In the genomic region with DNA sequence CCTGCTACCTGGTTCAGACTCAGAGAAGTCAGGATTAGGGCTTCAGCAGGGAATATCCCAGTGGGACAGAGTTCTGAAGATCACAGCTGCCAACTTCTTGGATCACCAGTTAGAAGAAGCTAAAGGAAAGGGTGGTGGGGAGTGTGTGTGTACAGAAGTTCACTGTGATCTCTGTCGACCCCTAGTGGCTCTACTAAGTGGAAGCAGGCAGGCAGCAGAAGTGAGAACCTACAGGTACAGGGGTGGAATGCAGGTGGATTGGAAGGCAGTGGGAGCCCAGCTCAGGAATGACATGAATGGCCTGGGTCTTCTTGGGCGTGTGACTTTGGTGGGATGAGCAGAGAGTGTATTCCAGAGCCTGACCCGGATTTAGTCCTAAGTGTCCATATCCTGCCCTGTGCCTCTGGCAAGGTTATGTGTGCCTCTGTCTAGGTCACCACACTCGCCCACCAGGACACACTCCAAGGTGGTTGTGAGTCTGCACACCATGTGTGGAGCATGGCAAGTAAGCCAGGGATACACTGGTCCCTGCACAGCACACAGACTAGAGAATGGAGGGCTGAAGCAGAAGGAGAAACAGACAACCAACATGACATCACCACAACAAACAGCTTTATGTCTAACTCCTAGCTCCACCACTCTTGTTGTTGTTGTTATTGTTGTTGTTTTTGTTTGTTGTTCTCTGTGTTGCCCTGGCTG, we compare ENCODE assay signal across 10 mouse cellular contexts. TPM values are rescaled to one million over a fixed set of nuclear protein-coding genes. Genes with fewer than 3 reads are reported as not detected.
DNase-seq lines count a peak whose midpoint lies in the region; ATAC-seq and TF ChIP-seq lines count a peak whose summit lies in the region.
"Had no signal": no experiment of that assay in that cellular context is flagged by ENCODE, and none has a peak within 500 bp of the region (broad histone marks: within the 10 kb centered on the region; RNA-seq: fewer than 3 reads in every experiment).

No protein-coding gene starts in this region.

- H3K27ac ChIP-seq in heart, embryonic 13.5 days (replicated peaks) = peak overlapping the region; percentile 83
- H3K27ac ChIP-seq in heart, embryonic 12.5 days (ENCODE audit: poor library complexity, severe bottlenecking) = no peak overlapping the region
- H3K27ac ChIP-seq: embryonic facial prominence, embryonic 15.5 days had no signal

- peak; percentile 43; the same call in 1 of the 2 replicates for ATAC-seq in heart, embryonic 13.5 days (ENCODE audit: extremely low read depth, insufficient number of reproducible peaks, low FRiP score, low TSS enrichment)
- no peak; the same call in 1 of the 2 replicates for ATAC-seq in heart, embryonic 12.5 days (ENCODE audit: insufficient number of reproducible peaks, low FRiP score)

- no peaks in the 10 kb centered on the region for H3K9me3 ChIP-seq in heart, embryonic 13.5 days
- H3K9me3 ChIP-seq in heart, embryonic 12.5 days (replicated peaks) = no peaks in the 10 kb centered on the region
- H3K9me3 ChIP-seq in E14TG2a.4 (ENCODE audit: low read length) = peaks cover 32% of the 10 kb centered on the region
- H3K9me3 ChIP-seq: embryonic facial prominence, embryonic 15.5 days had no signal

- no peaks in the 10 kb centered on the region for H3K27me3 ChIP-seq in heart, embryonic 13.5 days (replicated peaks)
- no peaks in the 10 kb centered on the region for H3K27me3 ChIP-seq in heart, embryonic 12.5 days (replicated peaks)
- no peaks in the 10 kb centered on the region for H3K27me3 ChIP-seq in E14TG2a.4 (ENCODE audit: insufficient read depth, low read length)
- H3K27me3 ChIP-seq: embryonic facial prominence, embryonic 15.5 days had no signal

- no peak overlapping the region for H3K9ac ChIP-seq in heart, embryonic 13.5 days
- H3K9ac ChIP-seq in heart, embryonic 12.5 days = no peak overlapping the region
- H3K9ac ChIP-seq: embryonic facial prominence, embryonic 15.5 days had no signal

- peaks cover 47% of the 10 kb centered on the region for H3K4me1 ChIP-seq in heart, embryonic 13.5 days
- H3K4me1 ChIP-seq in heart, embryonic 12.5 days (replicated peaks) = peaks cover 39% of the 10 kb centered on the region
- H3K4me1 ChIP-seq in E14TG2a.4 (replicated peaks; ENCODE audit: low read depth, low read length) = 0 out of 2 replicates have a peak, but pooled peaks cover 4% of the 10 kb centered on the region

- H3K36me3 ChIP-seq in heart, embryonic 13.5 days = peaks cover 28% of the 10 kb centered on the region
- peaks cover 32% of the 10 kb centered on the region for H3K36me3 ChIP-seq in heart, embryonic 12.5 days
- peaks cover 6% of the 10 kb centered on the region; the same call in 1 of the 2 replicates for H3K36me3 ChIP-seq in E14TG2a.4 (ENCODE audit: insufficient read depth, low read length)
- H3K36me3 ChIP-seq: embryonic facial prominence, embryonic 15.5 days had no signal

- peak; percentile 93 for TF ChIP-seq CTCF in E14TG2a.4 (conservative IDR thresholded peaks at IDR 0.05; ENCODE audit: low read length)

- H3K4me2 ChIP-seq in heart, embryonic 13.5 days = no peak overlapping the region
- no peak overlapping the region for H3K4me2 ChIP-seq in heart, embryonic 12.5 days
- H3K4me2 ChIP-seq: embryonic facial prominence, embryonic 15.5 days had no signal

- peak; percentile 77 for DNase-seq in embryo, embryonic 10 days (ENCODE audit: low spot score)
- DNase-seq in kidney, adult 18-20 months = peak; percentile 48
- DNase-seq in lung, postnatal 25 days (ENCODE audit: low spot score) = peak; percentile 60
- peak; percentile 34 to 38 for DNase-seq in thymus, postnatal 36 days
- DNase-seq in gastrocnemius, postnatal 10 days = no peak

- H3K4me3 ChIP-seq in heart, embryonic 13.5 days = no peak overlapping the region
- no peak overlapping the region for H3K4me3 ChIP-seq in heart, embryonic 12.5 days
- H3K4me3 ChIP-seq in E14TG2a.4 (replicated peaks; ENCODE audit: low read length) = no peak overlapping the region
- H3K4me3 ChIP-seq: embryonic facial prominence, embryonic 15.5 days; myocyte had no signal

- WGBS in heart, embryonic 13.5 days = 27% methylated on average over 4 of the region's 4 CpGs
- WGBS in heart, embryonic 12.5 days = 40% methylated on average over 4 of the region's 4 CpGs

RNA-seq across cellular contexts. Expression of gene Myzap, which starts 31.9 kb away (rescaled TPM):
- polyA plus RNA-seq in heart, embryonic 13.5 days (2015; fragmentation: Nextera tagmentation; extraction: Ambion mirVana) = 72.1 and 74.6 TPM in 2 replicates
- 64.7 and 65.3 TPM in 2 replicates for polyA plus RNA-seq in heart, embryonic 12.5 days (2016; fragmentation: Nextera tagmentation; extraction: Ambion mirVana)
- 10 to 100 TPM; 11.1 to 14.1 TPM for total RNA-seq in gastrocnemius, postnatal 10 days (2021)
